Mouse (Mus musculus): ENCODE measurements around the gene Slc30a4. TPM values are rescaled to one million over a fixed set of nuclear protein-coding genes. Genes with fewer than 3 reads are reported as not detected.

Gene Slc30a4
- polyA plus RNA-seq, 1 experiment from 2014 or later, result 12.7 TPM

GRCm38 (mm10) chr2:122665973-122666875 lies 36.2 kb downstream of the Slc30a4 start:
- 33% methylated on average over 12 of the region's 12 CpGs for WGBS
- ATAC-seq (ENCODE audit: low FRiP score, low TSS enrichment), result peak; percentile 70
- no peaks in the 10 kb centered on the region for H3K9me3 ChIP-seq (ENCODE audit: control insufficient read depth, low read length)
- H3K9ac ChIP-seq (ENCODE audit: low read depth, low read length), result no peak overlapping the region
- H3K4me1 ChIP-seq (ENCODE audit: control insufficient read depth, insufficient read depth, low read length), result no peaks in the 10 kb centered on the region
- H3K27ac ChIP-seq (ENCODE audit: low read depth, low read length), result no peak overlapping the region
- H3K4me3 ChIP-seq (ENCODE audit: low read length), result no peak overlapping the region
- H3K36me3 ChIP-seq (ENCODE audit: control insufficient read depth, insufficient read depth, low read length), result no peaks in the 10 kb centered on the region
- no peaks in the 10 kb centered on the region for H3K27me3 ChIP-seq (ENCODE audit: control insufficient read depth, insufficient read depth, low read length)
- no peak overlapping the region for H3K4me2 ChIP-seq (replicated peaks; ENCODE audit: low read depth, low read length)

GRCm38 (mm10) chr2:122665253-122665972 lies 37.0 kb downstream of the Slc30a4 start:
- Histone ChIP-seq H3K27ac (ENCODE audit: low read depth, low read length) (no peak overlapping the region), H3K36me3 (ENCODE audit: control insufficient read depth, insufficient read depth, low read length) (no peaks in the 10 kb centered on the region), H3K27me3 (ENCODE audit: control insufficient read depth, insufficient read depth, low read length) (no peaks in the 10 kb centered on the region), H3K9me3 (ENCODE audit: control insufficient read depth, low read length) (no peaks in the 10 kb centered on the region), H3K9ac (ENCODE audit: low read depth, low read length) (no peak overlapping the region), H3K4me1 (ENCODE audit: control insufficient read depth, insufficient read depth, low read length) (no peaks in the 10 kb centered on the region), H3K4me3 (ENCODE audit: low read length) (no peak overlapping the region), H3K4me2 (replicated peaks; ENCODE audit: low read depth, low read length) (no peak overlapping the region)
- 49% methylated on average over 6 of the region's 6 CpGs for WGBS
- no peak for ATAC-seq (ENCODE audit: low FRiP score, low TSS enrichment)

- WGBS, result 81% methylated on average over 7 of the region's 7 CpGs
- Histone ChIP-seq H3K27me3 (ENCODE audit: control insufficient read depth, insufficient read depth, low read length) (no peaks in the 10 kb centered on the region), H3K4me1 (ENCODE audit: control insufficient read depth, insufficient read depth, low read length) (no peaks in the 10 kb centered on the region), H3K4me2 (replicated peaks; ENCODE audit: low read depth, low read length) (no peak overlapping the region), H3K9ac (ENCODE audit: low read depth, low read length) (no peak overlapping the region), H3K27ac (ENCODE audit: low read depth, low read length) (no peak overlapping the region), H3K36me3 (ENCODE audit: control insufficient read depth, insufficient read depth, low read length) (no peaks in the 10 kb centered on the region), H3K4me3 (ENCODE audit: low read length) (no peak overlapping the region), H3K9me3 (ENCODE audit: control insufficient read depth, low read length) (no peaks in the 10 kb centered on the region)
- no peak for ATAC-seq (ENCODE audit: low FRiP score, low TSS enrichment)
These were observed 42.6 kb downstream of the Slc30a4 start for GRCm38 (mm10) chr2:122659825-122660224.

GRCm38 (mm10) chr2:122657707-122658524 lies 44.5 kb downstream of the Slc30a4 start:
- Histone ChIP-seq H3K27me3 (ENCODE audit: control insufficient read depth, insufficient read depth, low read length) (no peaks in the 10 kb centered on the region), H3K27ac (ENCODE audit: low read depth, low read length) (no peak overlapping the region), H3K9ac (ENCODE audit: low read depth, low read length) (no peak overlapping the region), H3K36me3 (ENCODE audit: control insufficient read depth, insufficient read depth, low read length) (no peaks in the 10 kb centered on the region), H3K4me3 (ENCODE audit: low read length) (no peak overlapping the region), H3K9me3 (ENCODE audit: control insufficient read depth, low read length) (no peaks in the 10 kb centered on the region), H3K4me1 (ENCODE audit: control insufficient read depth, insufficient read depth, low read length) (no peaks in the 10 kb centered on the region), H3K4me2 (replicated peaks; ENCODE audit: low read depth, low read length) (no peak overlapping the region)
- no peak for ATAC-seq (ENCODE audit: low FRiP score, low TSS enrichment)
- 78% methylated on average over 11 of the region's 11 CpGs for WGBS

- Histone ChIP-seq H3K36me3 (ENCODE audit: control insufficient read depth, insufficient read depth, low read length) (no peaks in the 10 kb centered on the region), H3K27me3 (ENCODE audit: control insufficient read depth, insufficient read depth, low read length) (no peaks in the 10 kb centered on the region), H3K4me2 (replicated peaks; ENCODE audit: low read depth, low read length) (no peak overlapping the region), H3K9me3 (ENCODE audit: control insufficient read depth, low read length) (no peaks in the 10 kb centered on the region), H3K4me3 (ENCODE audit: low read length) (no peak overlapping the region), H3K9ac (ENCODE audit: low read depth, low read length) (no peak overlapping the region), H3K4me1 (ENCODE audit: control insufficient read depth, insufficient read depth, low read length) (no peaks in the 10 kb centered on the region), H3K27ac (ENCODE audit: low read depth, low read length) (no peak overlapping the region)
- ATAC-seq (ENCODE audit: low FRiP score, low TSS enrichment), result no peak
- WGBS, result 83% methylated on average over 9 of the region's 9 CpGs
These were observed 45.7 kb downstream of the Slc30a4 start for GRCm38 (mm10) chr2:122656767-122657166.

- H3K9me3 ChIP-seq (ENCODE audit: control insufficient read depth, low read length), result no peaks in the 10 kb centered on the region
- H3K4me2 ChIP-seq (replicated peaks; ENCODE audit: low read depth, low read length), result no peak overlapping the region
- H3K36me3 ChIP-seq (ENCODE audit: control insufficient read depth, insufficient read depth, low read length), result no peaks in the 10 kb centered on the region
- ATAC-seq (ENCODE audit: low FRiP score, low TSS enrichment), result no peak
- no peaks in the 10 kb centered on the region for H3K27me3 ChIP-seq (ENCODE audit: control insufficient read depth, insufficient read depth, low read length)
- no peak overlapping the region for H3K4me3 ChIP-seq (ENCODE audit: low read length)
- no peak overlapping the region for H3K9ac ChIP-seq (ENCODE audit: low read depth, low read length)
- 53% methylated on average over 2 of the region's 2 CpGs for WGBS
- no peaks in the 10 kb centered on the region for H3K4me1 ChIP-seq (ENCODE audit: control insufficient read depth, insufficient read depth, low read length)
- no peak overlapping the region for H3K27ac ChIP-seq (ENCODE audit: low read depth, low read length)
These were observed 46.4 kb downstream of the Slc30a4 start for GRCm38 (mm10) chr2:122656052-122656451.

GRCm38 (mm10) chr2:122652096-122653084 lies 50.1 kb downstream of the Slc30a4 start:
- Histone ChIP-seq H3K9ac (ENCODE audit: low read depth, low read length) (no peak overlapping the region), H3K4me3 (ENCODE audit: low read length) (no peak overlapping the region), H3K36me3 (ENCODE audit: control insufficient read depth, insufficient read depth, low read length) (no peaks in the 10 kb centered on the region), H3K4me2 (replicated peaks; ENCODE audit: low read depth, low read length) (no peak overlapping the region), H3K9me3 (ENCODE audit: control insufficient read depth, low read length) (no peaks in the 10 kb centered on the region), H3K27me3 (ENCODE audit: control insufficient read depth, insufficient read depth, low read length) (no peaks in the 10 kb centered on the region), H3K4me1 (ENCODE audit: control insufficient read depth, insufficient read depth, low read length) (no peaks in the 10 kb centered on the region), H3K27ac (ENCODE audit: low read depth, low read length) (no peak overlapping the region)
- WGBS, result 63% methylated on average over 17 of the region's 17 CpGs
- ATAC-seq (ENCODE audit: low FRiP score, low TSS enrichment), result peak; percentile 32; the same call in 1 of the 2 replicates

GRCm38 (mm10) chr2:122638673-122639072 lies 63.8 kb downstream of the Slc30a4 start:
- no peaks in the 10 kb centered on the region for H3K9me3 ChIP-seq (ENCODE audit: control insufficient read depth, low read length)
- H3K27me3 ChIP-seq (ENCODE audit: control insufficient read depth, insufficient read depth, low read length), result peaks cover 7% of the 10 kb centered on the region; the same call in 1 of the 2 replicates
- H3K9ac ChIP-seq (ENCODE audit: low read depth, low read length), result no peak overlapping the region
- H3K4me1 ChIP-seq (ENCODE audit: control insufficient read depth, insufficient read depth, low read length), result no peaks in the 10 kb centered on the region
- no peak overlapping the region for H3K4me2 ChIP-seq (replicated peaks; ENCODE audit: low read depth, low read length)
- H3K36me3 ChIP-seq (ENCODE audit: control insufficient read depth, insufficient read depth, low read length), result peaks cover 5% of the 10 kb centered on the region; the same call in 1 of the 2 replicates
- no peak overlapping the region for H3K4me3 ChIP-seq (ENCODE audit: low read length)
- no peak overlapping the region for H3K27ac ChIP-seq (ENCODE audit: low read depth, low read length)
- ATAC-seq (ENCODE audit: low FRiP score, low TSS enrichment), result no peak
- WGBS, result 49% methylated on average over 5 of the region's 5 CpGs

Measured in kidney, embryonic 14.5 days (tissue).